Mouse (Mus musculus): ENCODE measurements around the gene Ambra1. TPM values are rescaled to one million over a fixed set of nuclear protein-coding genes. Genes with fewer than 3 reads are reported as not detected.
A peak's percentile ranks its signal among the peaks of the same experiment; 100 is the strongest.

The Ambra1 gene
- total RNA-seq, 2 experiments from 2014 or later = 51.1 to 52.3 TPM

DNA sequence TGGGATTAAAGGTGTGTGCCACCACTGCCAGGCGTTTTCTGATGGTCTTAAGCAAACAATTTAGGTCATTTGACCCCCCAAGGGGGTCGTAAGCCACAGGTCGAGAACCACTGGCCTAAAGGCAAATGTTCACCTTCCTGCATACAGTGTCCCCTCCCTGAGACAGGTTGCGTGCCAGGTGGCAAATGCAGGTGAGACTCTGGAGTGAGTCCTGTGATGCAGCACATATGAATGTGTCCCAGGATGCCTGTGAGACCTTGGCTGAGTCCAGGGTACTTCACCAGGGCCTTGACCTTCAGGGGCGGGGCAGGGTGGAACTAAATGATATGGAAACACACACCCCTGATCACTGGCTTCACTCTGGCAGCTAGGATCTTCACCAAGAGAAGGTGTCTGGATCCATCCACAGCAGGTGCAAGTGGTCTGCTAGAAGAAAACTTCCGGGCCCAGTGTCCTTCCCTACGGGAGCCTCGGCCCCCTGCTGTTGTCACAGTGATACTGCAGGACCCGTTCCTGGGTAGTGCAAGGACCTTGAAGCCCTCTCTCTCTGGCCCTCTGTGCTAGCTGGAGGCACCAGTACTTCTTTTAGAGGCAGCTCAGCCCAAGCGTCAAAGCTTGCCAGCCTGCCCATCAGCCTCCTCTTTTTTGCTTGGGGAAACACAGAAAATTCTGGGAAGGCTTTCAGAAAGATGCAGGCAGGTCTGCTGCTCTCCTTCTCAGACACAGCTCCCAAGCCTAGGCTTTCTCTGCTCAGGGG, 228.9 kb downstream of the Ambra1 start:
- peak in 1 of 2 experiments; percentile 64 for DNase-seq (ENCODE audit: low spot score in 2 of 2)

DNA sequence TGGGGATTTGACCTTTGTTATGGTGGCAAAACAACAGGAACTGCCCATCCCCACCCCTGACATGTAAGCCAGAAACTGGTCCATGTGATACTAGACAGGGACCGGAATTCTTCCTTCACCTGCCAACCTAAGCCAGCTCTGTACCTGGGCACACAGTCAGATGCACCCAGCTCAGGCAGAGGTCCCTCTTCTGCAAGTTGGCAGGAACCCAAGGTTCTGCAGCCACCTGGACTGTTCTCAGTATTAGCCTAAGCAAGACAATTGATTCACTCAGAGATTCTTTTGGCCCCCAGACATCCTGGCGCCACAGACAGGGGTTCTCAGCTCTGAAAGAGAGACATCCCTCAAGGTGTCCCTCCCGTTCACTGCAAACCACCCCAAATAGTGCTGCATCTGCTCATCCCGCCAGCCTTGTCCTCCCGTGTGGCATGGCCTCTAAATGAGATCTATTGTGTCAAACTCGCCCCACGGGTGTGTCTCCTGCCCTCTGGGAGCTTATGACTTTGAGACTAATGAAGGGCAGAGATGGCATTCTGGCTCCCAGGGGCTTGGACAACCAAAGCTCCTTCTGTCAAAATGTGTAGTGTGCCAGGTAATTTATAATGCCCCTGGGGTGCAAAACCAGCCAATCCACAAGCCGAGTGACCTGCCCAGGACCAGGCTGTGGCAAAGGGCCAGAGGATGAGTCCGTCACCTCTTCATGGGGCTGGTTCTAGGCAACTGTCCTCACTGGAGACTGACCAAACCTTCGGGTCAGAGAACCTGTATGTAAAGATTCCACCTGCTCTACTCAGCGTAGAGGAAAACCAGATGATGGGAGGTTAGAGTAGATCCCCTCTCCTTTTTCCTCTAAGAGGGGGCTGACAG, 229.8 kb downstream of the Ambra1 start:
- no peak for DNase-seq (ENCODE audit: low spot score in 2 of 2)

- no peak for DNase-seq (ENCODE audit: low spot score in 2 of 2)
These were observed 230.5 kb downstream of the Ambra1 start for GRCm38 (mm10) chr2:91960459-91960858.

DNA sequence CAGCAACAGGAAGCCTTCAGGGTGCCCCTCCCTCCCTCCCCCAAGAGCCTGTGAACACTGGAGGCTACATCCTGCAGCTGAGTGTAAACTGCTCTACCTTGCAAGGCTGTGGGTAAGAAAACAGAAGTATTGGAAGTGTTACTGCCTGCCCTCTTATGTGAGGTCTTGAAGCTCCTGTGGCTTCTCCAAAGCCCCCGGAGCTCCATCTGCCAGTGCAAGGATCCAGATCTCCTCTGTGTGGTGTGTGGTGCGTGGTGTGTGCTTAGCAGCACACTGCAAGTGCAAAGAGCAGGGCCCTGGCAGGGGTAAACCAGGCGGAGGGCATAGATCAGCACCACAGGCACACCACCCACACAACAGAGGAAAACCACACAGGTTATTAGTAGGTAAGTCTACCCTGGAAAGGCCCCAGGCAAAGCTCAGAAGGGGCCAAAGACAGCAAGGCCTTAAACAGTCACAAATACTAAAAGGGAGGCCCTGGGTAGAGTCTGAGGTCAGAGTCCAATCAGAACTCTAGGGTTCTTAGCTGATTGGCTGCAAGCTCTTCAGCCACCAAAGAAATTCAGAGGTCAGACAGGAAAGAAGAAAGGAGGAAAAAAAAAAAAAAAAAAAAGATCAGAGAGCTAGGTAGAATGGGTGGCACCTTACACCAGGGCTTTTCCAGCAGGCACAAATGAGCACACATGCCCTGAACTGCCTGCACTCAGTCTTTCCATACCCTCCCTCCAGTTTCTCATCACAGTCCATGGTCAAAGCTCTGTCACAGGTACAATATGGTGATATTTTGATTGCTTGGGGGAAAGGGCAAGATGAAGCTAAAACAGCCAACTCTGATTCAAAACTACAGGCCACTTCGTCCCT, 232.2 kb downstream of the Ambra1 start:
- no peak for DNase-seq (ENCODE audit: low spot score in 2 of 2)

DNA sequence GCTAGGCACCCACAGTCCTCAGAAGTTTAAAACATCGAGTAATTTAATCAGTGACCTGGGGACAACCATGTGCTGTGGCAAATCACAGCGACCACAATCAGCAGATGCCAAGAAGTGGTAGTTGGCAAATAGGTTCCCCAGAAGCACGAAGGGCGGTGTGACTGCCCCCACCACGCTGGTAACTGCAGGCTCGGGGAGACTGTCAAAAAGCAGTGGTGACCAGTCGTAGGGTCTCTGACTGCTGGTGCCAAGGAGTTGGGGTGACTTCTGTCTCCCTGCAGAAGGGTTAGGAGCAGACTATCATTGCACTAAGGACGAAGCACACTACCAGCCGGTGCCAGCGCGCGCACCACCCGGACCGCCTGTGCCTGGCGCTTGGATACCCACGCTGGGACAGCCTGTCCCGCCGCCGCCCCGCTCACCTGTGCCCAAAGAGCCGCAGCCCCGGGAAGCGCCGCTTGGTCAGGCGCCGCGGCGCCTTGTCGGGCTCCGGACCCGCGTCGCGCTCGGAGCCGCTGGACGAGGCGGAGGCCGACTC, 233.0 kb downstream of the Ambra1 start:
- DNase-seq (ENCODE audit: low spot score in 2 of 2) = no peak

DNA sequence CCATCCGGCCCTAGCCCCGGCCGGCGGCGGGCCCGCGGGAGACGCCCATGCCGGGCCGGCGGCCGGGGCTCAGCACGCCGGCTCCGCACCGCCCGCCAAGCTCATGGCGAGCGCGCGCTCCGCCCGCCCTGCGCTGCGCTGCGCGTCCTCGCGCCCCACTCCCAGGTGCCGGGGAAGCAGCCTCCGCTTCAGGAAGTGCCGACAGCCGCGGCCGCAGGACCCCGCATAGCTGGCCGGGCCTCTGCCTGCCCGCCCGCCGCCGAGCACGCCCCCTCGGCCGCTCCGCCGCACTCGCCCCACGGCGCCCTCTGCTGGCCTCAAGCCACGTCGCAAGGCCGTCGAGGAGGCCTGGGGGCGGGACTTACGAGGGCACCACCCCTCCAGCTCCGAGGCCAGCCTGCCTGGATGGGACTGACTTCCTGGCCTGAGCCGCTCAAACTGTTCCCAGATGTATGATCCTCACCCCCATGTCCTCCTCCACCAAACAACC, 233.6 kb downstream of the Ambra1 start:
- peak; percentile 91 to 94 for DNase-seq (ENCODE audit: low spot score in 2 of 2)

DNA sequence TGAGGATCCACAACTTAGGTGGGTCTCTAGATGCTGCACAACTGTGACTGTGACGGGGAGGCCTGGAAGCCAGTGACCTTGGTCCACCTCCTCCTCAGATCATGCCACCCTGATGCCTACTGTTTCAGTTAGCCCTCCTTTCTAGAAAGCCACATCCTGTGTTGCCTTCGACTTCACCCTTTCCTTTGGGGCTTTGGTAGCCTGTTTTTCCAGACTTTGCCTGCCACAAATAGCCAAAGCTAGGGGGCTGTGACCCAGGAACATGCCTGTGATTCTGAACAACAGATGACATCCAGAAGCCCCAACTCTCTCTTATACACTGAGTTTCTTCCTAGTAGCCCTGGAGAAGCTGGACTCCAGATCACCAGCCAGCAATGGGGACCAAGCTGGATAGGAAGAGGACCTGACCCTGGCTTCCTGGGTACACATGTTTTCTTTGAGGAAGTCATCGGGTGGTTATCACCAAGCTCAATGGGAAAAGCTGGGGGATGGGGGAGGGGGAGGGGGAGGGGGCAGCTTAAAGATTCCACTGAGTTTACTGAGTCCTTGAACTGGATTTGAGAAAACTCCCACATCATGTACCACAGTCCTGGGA, 234.8 kb downstream of the Ambra1 start:
- DNase-seq (ENCODE audit: low spot score in 2 of 2) = no peak

GRCm38 (mm10) chr2:91965417-91965816, 235.5 kb downstream of the Ambra1 start:
- no peak for DNase-seq (ENCODE audit: low spot score in 2 of 2)

GRCm38 (mm10) chr2:91966367-91966766, 236.4 kb downstream of the Ambra1 start:
- no peak for DNase-seq (ENCODE audit: low spot score in 2 of 2)

- no peak for DNase-seq (ENCODE audit: low spot score in 2 of 2)
These were observed 238.0 kb downstream of the Ambra1 start for GRCm38 (mm10) chr2:91967962-91968361.

Small RNAs within 50 kb of the gene (microRNA-seq; reads per million reads assigned to microRNA genes)
- gene Mir6999 = 0.39 to 0.49 reads per million in 2 experiments

Other genes starting within 250 kb of the Ambra1 start
- 100 to 1,000 TPM; 110 to 118 TPM for gene Ckap5, start 203.4 kb upstream of the Ambra1 start, total RNA-seq (2021)
- not detected for gene F2, start 93.7 kb upstream of the Ambra1 start, total RNA-seq (2021)
- gene Zfp408, start 80.3 kb upstream of the Ambra1 start, total RNA-seq (2021) = 1 to 10 TPM; 7.2 to 9.4 TPM
- gene Arhgap1, start 80.3 kb upstream of the Ambra1 start, total RNA-seq (2021) = 10 to 100 TPM; 62.1 to 65.6 TPM
- 10 to 100 TPM; 78.0 to 79.6 TPM for gene Atg13, start 19.6 kb upstream of the Ambra1 start, total RNA-seq (2021)
- gene Harbi1, start 19.3 kb upstream of the Ambra1 start, total RNA-seq (2021) = 1 to 10 TPM; 7.1 TPM
- 10 to 100 TPM; 32.0 to 32.6 TPM for gene Chrm4, start 197.1 kb downstream of the Ambra1 start, total RNA-seq (2021)
- 10 to 100 TPM; 23.9 to 25.5 TPM for gene Mdk, start 202.2 kb downstream of the Ambra1 start, total RNA-seq (2021)
- not detected for gene Gm9821, start 215.6 kb downstream of the Ambra1 start, total RNA-seq (2021)
- 100 to 1,000 TPM; 499 to 596 TPM for gene Dgkz, start 245.7 kb downstream of the Ambra1 start, total RNA-seq (2021)

Measured in layer of hippocampus, adult 18-20 months (tissue).